Mouse (Mus musculus) layer of hippocampus, postnatal 14 days (tissue): ENCODE data around the gene Sag. TPM values are rescaled to one million over a fixed set of nuclear protein-coding genes. Genes with fewer than 3 reads are reported as not detected.
A peak's percentile ranks its signal among the peaks of the same experiment; 100 is the strongest.
"Not testable (repeated sequence)": the region's sequence is repeated elsewhere in the genome, so short reads cannot be mapped to it uniquely, and the experiment has no call there.

Experiments used
- DNase-seq, 2 experiments: peaks; one replicate each; pipeline ENCODE4 v3.0.0; 2021 to 2022; ENCODE audit warnings: low spot score in 2 of 2, mixed read lengths in 1 of 2
- total RNA-seq, 2 experiments: library from RNA; stranded (reverse); gene quantifications; 2 replicates each; pipeline ENCODE4 v1.2.3; 2021

The Sag gene
- total RNA-seq, 2 experiments from 2014 or later, result 1.9 to 2.6 TPM

GRCm38 (mm10) chr1:87813681-87814080 lies 10.2 kb downstream of the Sag start:
- DNase-seq, result peak; percentile 46 to 63

GRCm38 (mm10) chr1:87824420-87824995 lies 21.0 kb downstream of the Sag start:
- DNase-seq, result no peak

GRCm38 (mm10) chr1:87825281-87825680 lies 21.8 kb downstream of the Sag start:
- DNase-seq, result no peak

- no peak for DNase-seq
Observed at GRCm38 (mm10) chr1:87825991-87826390, 22.5 kb downstream of the Sag start.

- no peak for DNase-seq
Observed at GRCm38 (mm10) chr1:87826474-87826873, 23.0 kb downstream of the Sag start.

- not testable (repeated sequence) for DNase-seq
Observed at GRCm38 (mm10) chr1:87827476-87827875, 24.0 kb downstream of the Sag start.

- no peak for DNase-seq
Observed at GRCm38 (mm10) chr1:87828185-87828584, 24.7 kb downstream of the Sag start.

GRCm38 (mm10) chr1:87828926-87829580 lies 25.6 kb downstream of the Sag start:
- no peak for DNase-seq

- no peak for DNase-seq
Observed at GRCm38 (mm10) chr1:87829621-87830211, 26.2 kb downstream of the Sag start.

GRCm38 (mm10) chr1:87836453-87836852 lies 33.0 kb downstream of the Sag start:
- no peak for DNase-seq

GRCm38 (mm10) chr1:87837018-87837417 lies 33.5 kb downstream of the Sag start:
- DNase-seq, result no peak

- no peak for DNase-seq
Observed at GRCm38 (mm10) chr1:87840411-87841208, 37.1 kb downstream of the Sag start.

GRCm38 (mm10) chr1:87846801-87847474 lies 43.5 kb downstream of the Sag start:
- DNase-seq, result no peak

- DNase-seq, result no peak
Observed at GRCm38 (mm10) chr1:87847475-87848168, 44.1 kb downstream of the Sag start.

GRCm38 (mm10) chr1:87848237-87848996 lies 44.9 kb downstream of the Sag start:
- no peak for DNase-seq

- DNase-seq, result no peak
Observed at GRCm38 (mm10) chr1:87849278-87849677, 45.8 kb downstream of the Sag start.

- DNase-seq, result no peak
Observed at GRCm38 (mm10) chr1:87851344-87851743, 47.9 kb downstream of the Sag start.

- no peak for DNase-seq
Observed at GRCm38 (mm10) chr1:87852081-87852790, 48.8 kb downstream of the Sag start.

GRCm38 (mm10) chr1:87852892-87853600 lies 49.6 kb downstream of the Sag start, which contains the start of gene Dgkd:
Gene Dgkd (plus strand): TSS chr1:87853287.
- peak; percentile 40 to 51 for DNase-seq
